Mouse (Mus musculus): ENCODE measurements around the gene Dbndd2. TPM values are rescaled to one million over a fixed set of nuclear protein-coding genes. Genes with fewer than 3 reads are reported as not detected.

The Dbndd2 gene
- total RNA-seq (2018; cell fraction: chromatin; rRNA removed), result 1 to 10 TPM; 1.2 to 7.3 (median 3.6) TPM
- total RNA-seq (2018; cell fraction: cytosol; rRNA removed), result 10 to 100 TPM; 12.6 to 37.1 (median 24.2) TPM
- 10 to 100 TPM in 4 of 26 experiments, 1 to 10 TPM in 21, under 1 TPM in 1; 0.87 to 14.7 (median 6.1) TPM for total RNA-seq (2018; cell fraction: nucleus; rRNA removed)
- polyA plus RNA-seq (2018), result 13.0 to 46.6 TPM (median 28.5 TPM) in 3 replicates

DNA sequence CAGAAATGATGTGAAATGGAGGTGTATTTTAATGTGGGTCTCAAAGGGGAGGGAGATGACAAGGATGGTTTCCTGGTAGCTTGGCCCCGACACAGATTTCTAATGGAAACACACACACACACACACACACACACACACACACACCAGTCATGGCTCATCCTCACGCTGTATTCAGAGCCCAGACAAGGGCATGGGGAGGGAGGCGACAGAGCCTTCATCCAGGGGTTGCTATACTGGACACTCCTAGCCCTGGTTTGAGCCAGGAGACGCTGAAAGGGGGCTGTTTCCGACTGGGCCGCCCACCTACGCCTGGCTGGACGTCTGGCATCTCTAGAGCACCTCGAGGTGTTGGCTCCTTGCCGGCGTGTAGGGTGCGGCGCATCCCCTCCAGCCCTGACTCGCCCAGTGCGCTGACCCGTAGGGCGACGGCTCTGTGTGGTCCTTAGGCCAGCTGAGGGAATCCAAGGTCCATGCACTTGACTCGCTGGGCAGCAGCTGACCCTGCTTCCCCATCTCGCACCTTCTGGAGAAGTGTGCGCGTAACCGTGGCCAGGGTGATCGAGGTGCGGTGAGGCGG lies at the start of gene Dbndd2:
Gene Dbndd2 (plus strand): TSS at position 426 of the 577 bp plus-strand sequence.
- Histone ChIP-seq H3K27ac (no peak within 1 kb of the TSS), H3K79me2 (ENCODE audit: inconsistent target) (no peaks in the 10 kb centered on the region)
- WGBS (ENCODE audit: missing documents), result 10% methylated on average over 24 of the region's 26 CpGs

DNA sequence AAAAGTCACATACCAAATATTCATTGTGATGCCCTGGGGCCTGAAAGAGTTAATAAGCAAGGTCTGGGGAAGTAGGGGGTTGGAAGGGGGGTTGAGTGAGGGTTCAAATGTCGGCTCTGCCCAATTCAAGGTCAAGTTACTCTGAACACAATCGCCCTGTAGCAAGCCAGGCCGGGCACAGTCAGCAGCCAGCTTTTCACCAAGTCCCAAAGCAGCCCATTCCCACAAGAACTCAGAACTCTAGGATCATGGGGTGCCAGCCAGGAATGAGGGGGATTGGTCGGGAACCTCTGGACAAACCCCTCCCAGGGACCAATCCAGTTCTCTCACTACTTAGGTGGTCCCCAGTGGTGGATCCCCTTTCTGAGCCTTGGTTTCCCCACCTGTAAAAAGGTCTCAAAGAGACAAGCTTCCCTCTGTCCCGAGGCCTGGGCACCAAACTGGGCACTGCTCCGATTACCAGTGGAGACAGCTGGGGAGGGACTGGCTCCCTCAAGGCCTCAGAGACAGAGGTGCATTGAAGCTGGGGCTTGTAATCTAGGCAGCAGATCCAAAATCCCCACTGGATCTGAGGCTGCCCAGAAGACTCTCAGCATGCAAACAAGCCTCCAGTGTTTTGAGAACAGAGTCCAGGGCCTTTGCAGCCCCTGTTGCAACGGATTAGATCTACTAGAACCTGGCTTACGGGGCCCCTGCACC lies 49.5 kb upstream of the Dbndd2 start:
- no peak overlapping the region for H3K4me3 ChIP-seq (ENCODE audit: inconsistent target)
- 69% methylated on average over 8 of the region's 8 CpGs for WGBS (ENCODE audit: missing documents)
- H3K79me2 ChIP-seq (ENCODE audit: inconsistent target), result peaks cover 100% of the 10 kb centered on the region
- no peak overlapping the region for H3K27ac ChIP-seq
- peaks cover 15% of the 10 kb centered on the region; the same call in 1 of the 2 replicates for H3K36me3 ChIP-seq (ENCODE audit: inconsistent target)

More for the DNA sequence above, at the start of gene Dbndd2:
- H3K36me3 ChIP-seq (ENCODE audit: inconsistent target), result peaks cover 14% of the 10 kb centered on the region
- peak within 1 kb of the TSS; percentile 42 for H3K4me3 ChIP-seq (ENCODE audit: inconsistent target)

DNA sequence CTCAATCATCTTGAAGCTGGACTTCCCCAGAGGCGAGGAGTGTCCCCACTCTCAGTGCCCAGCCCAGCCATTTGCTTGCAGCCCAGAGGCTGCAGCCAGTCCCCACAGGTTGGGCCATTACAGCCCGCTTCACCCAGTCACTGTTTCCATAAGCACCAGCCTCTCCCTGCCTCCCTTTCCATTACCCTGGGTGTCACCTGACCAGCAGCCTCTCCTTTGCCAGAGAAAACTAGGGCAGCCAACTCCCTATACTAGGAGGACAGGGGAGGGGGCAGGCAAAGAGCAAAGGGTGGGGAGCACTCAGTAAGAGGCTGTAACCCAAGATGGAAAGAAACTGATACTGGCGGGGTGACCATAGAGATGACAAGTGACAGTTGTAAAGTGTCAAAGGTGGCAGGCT lies 48.9 kb upstream of the Dbndd2 start:
- no peak overlapping the region for H3K4me3 ChIP-seq (ENCODE audit: inconsistent target)
- H3K79me2 ChIP-seq (ENCODE audit: inconsistent target), result peaks cover 100% of the 10 kb centered on the region
- WGBS (ENCODE audit: missing documents), result 85% methylated on average over 3 of the region's 3 CpGs
- H3K27ac ChIP-seq, result no peak overlapping the region
- H3K36me3 ChIP-seq (ENCODE audit: inconsistent target), result peaks cover 14% of the 10 kb centered on the region; the same call in 1 of the 2 replicates

DNA sequence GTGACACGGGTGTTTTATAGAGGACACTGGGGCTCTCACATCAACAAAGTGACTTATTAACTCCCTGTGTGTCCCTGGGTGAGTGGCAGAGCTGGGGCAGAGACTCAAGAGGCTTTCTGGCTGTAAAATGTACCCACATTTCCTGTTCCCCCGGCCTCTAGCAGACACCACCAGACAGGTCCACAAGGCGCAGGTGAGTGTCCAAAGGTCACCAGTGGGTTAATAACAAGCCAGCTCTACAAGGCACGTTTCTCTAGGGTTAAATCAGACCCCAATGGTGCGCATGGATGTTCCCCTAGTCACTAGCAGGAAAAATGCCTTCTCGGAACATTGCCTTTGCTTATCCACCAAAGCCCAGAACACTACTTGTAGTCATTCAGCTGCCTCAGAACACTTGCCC lies 48.2 kb upstream of the Dbndd2 start:
- Histone ChIP-seq H3K4me3 (ENCODE audit: inconsistent target) (no peak overlapping the region), H3K79me2 (ENCODE audit: inconsistent target) (peaks cover 100% of the 10 kb centered on the region), H3K36me3 (ENCODE audit: inconsistent target) (peaks cover 14% of the 10 kb centered on the region; the same call in 1 of the 2 replicates), H3K27ac (no peak overlapping the region)
- WGBS (ENCODE audit: missing documents), result 71% methylated on average over 6 of the region's 6 CpGs

DNA sequence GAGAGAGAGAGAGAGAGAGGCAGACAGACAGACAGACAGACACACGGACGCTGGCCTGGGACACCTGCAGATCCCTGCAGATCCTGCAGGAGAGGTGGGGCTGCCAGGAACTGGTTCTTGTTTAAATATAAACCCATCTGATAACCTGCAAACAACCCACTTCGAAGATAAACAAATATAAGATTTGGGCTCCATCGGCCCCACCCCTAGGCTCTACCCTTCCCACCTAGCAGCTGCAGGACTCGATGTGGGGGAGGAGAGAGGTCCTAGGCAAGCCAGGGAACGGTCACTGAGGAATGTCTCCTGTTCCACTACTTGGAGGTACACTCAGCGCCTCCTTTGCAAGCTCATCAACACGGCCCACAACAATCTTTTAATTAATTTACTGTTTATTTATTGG lies 47.6 kb upstream of the Dbndd2 start:
- H3K4me3 ChIP-seq (ENCODE audit: inconsistent target), result no peak overlapping the region
- 86% methylated on average over 4 of the region's 8 CpGs for WGBS (ENCODE audit: missing documents)
- H3K27ac ChIP-seq, result 0 out of 2 replicates have a peak overlapping the region, but pooled peaks have one; percentile 90
- H3K79me2 ChIP-seq (ENCODE audit: inconsistent target), result peaks cover 96% of the 10 kb centered on the region
- peaks cover 14% of the 10 kb centered on the region; the same call in 1 of the 2 replicates for H3K36me3 ChIP-seq (ENCODE audit: inconsistent target)

DNA sequence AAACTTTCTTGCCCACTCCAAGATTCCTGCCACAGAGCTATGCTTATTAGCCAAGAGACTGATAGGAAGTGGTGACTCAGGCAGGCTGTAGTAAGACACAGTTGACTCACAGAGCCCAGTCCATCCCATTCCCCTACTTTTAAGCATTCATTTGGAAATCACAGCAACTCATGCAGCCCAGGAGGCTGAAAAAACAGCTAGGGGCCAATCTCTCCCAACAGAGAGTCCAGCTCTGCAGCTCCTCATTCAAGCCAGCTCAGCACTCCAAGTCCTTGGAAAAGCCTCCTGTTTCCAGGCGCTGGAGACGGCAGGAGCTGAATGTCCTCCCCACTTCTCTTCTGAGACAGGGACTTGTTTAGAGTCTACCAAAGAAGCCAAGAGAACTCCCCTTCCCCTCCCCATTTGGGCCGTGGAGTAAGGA lies 46.9 kb upstream of the Dbndd2 start:
- peak overlapping the region; percentile 90 for H3K27ac ChIP-seq
- peaks cover 6% of the 10 kb centered on the region; the same call in 1 of the 2 replicates for H3K36me3 ChIP-seq (ENCODE audit: inconsistent target)
- peaks cover 89% of the 10 kb centered on the region for H3K79me2 ChIP-seq (ENCODE audit: inconsistent target)
- no peak overlapping the region for H3K4me3 ChIP-seq (ENCODE audit: inconsistent target)
- 90% methylated on average over 3 of the region's 3 CpGs for WGBS (ENCODE audit: missing documents)

DNA sequence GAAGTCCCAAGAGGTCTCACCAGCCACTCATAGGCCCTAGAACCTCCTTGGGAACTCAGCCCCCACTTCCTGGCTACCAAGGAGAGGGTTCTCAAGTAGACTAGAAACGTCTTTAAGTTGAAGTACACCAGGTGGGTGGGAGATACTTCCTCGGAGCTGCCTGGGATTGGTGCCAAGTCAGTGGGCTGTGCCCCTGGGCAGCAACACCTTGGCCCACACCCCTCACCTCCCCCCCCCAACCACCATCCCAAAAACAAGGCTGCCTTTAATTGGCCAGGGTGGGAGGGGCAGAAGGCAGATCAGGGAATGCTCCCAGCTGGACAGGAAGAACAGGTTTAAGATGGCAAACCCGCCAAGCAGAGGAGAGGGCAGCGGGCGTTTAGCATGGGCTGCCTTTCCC lies 45.6 kb upstream of the Dbndd2 start:
- H3K36me3 ChIP-seq (ENCODE audit: inconsistent target), result no peaks in the 10 kb centered on the region
- peak overlapping the region; percentile 90 for H3K27ac ChIP-seq
- WGBS (ENCODE audit: missing documents), result 62% methylated on average over 5 of the region's 5 CpGs
- peak overlapping the region; percentile 93 for H3K4me3 ChIP-seq (ENCODE audit: inconsistent target)
- H3K79me2 ChIP-seq (ENCODE audit: inconsistent target), result peaks cover 76% of the 10 kb centered on the region

DNA sequence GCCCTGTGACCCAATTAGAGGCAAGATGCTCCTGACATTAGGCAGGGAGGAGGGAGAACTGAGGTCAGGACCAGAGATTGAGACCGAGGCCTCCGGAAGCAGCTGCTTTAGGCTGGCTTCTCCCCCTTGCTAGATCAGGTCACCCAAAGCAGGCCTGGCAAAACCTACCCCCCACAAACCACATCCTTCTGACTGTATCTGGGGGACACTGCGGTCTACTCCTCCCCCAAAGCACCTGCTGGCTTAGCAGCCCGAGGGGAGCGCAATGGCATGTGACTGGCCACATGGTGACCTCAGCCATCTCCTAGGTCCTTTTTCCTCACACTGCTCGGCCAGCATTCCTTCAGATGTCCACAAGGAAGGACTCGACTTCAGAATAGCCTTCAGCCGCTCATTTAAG lies 44.8 kb upstream of the Dbndd2 start:
- H3K27ac ChIP-seq, result peak overlapping the region; percentile 90
- WGBS (ENCODE audit: missing documents), result 0% methylated on average over 7 of the region's 8 CpGs
- peaks cover 67% of the 10 kb centered on the region for H3K79me2 ChIP-seq (ENCODE audit: inconsistent target)
- no peaks in the 10 kb centered on the region for H3K36me3 ChIP-seq (ENCODE audit: inconsistent target)
- peak overlapping the region; percentile 93 for H3K4me3 ChIP-seq (ENCODE audit: inconsistent target)

DNA sequence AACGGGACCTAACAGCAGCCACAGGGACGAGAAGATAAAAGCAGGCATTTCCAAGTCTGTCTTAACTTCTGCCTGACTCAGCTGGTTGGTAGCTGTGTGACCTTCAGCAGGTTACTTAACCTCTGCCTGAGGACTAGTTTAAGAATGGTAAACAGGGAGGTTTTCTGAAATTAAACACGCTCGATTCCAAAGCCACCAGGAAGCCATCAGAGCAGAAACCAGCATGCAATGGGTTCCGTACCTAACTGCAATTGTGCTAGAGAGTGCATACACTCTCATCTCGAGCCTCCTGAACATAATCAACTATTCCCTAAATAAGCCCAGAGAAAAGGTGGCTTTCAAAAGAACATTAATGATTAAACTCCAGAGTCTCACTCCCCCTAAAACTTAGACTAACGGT lies 44.2 kb upstream of the Dbndd2 start:
- no peaks in the 10 kb centered on the region for H3K36me3 ChIP-seq (ENCODE audit: inconsistent target)
- 23% methylated on average over 7 of the region's 7 CpGs for WGBS (ENCODE audit: missing documents)
- peak overlapping the region; percentile 93 for H3K4me3 ChIP-seq (ENCODE audit: inconsistent target)
- H3K79me2 ChIP-seq (ENCODE audit: inconsistent target), result peaks cover 62% of the 10 kb centered on the region
- H3K27ac ChIP-seq, result peak overlapping the region; percentile 90

DNA sequence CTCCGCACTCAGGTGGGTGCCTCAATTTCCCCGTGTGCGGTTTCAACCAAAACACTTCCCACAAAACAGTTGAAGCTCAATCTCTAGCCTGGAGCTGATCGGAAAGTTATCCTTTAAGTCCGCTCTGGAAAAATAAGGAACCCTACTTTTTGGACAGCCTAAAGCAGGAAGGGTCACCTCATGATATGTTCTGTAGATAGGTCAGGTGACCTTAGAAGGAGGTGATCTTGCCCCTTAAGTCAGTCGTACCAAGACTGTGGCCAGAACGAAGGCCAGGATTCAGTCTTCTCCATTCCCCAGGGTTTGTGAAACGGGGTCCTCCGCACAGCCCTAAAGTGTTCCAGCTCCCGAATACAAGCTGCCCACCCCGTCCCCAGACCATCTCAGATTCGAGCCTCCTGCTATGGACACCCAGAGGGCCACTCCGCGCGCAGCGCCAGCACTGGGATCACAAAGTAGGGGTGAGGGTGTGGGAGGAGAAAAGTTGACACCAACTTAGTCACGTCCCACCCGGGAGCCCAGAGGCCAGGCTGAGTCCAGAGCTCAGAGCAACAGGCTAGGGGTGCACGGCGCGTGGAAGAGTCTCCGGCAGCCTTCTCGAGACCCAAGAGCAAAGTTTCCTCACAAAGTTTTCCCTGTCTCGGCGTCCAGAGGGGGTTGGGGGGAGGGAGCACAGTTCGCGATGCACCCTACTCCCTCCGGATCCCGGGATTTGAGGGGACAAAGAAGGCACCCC lies 43.4 kb upstream of the Dbndd2 start:
- Histone ChIP-seq H3K36me3 (ENCODE audit: inconsistent target) (no peaks in the 10 kb centered on the region), H3K4me3 (ENCODE audit: inconsistent target) (peak overlapping the region; percentile 93), H3K27ac (peak overlapping the region; percentile 90), H3K79me2 (ENCODE audit: inconsistent target) (peaks cover 54% of the 10 kb centered on the region)
- WGBS (ENCODE audit: missing documents), result 9% methylated on average over 29 of the region's 29 CpGs

DNA sequence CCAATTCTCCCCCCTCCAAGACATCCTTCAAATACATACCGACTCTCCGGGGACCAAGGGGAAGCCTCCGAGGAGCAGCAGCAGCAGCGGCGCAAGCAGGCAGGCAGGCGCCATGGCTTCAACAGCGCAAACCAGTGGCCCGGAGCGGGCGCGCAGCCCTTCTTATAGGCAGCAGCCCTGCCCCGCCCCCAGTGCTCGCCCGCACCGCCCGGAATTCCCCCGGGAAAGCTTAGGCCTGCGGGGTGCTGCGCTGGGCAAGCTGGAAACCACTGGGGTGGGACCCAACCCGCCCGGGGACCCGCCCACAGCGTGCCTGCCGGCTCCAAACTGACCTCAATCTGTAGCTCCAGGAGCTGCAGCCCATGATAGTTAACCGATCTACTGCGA lies 42.9 kb upstream of the Dbndd2 start:
- WGBS (ENCODE audit: missing documents), result 2% methylated on average over 26 of the region's 26 CpGs
- Histone ChIP-seq H3K36me3 (ENCODE audit: inconsistent target) (no peaks in the 10 kb centered on the region), H3K4me3 (ENCODE audit: inconsistent target) (peak overlapping the region; percentile 93), H3K27ac (peak overlapping the region; percentile 90), H3K79me2 (ENCODE audit: inconsistent target) (peaks cover 49% of the 10 kb centered on the region)

DNA sequence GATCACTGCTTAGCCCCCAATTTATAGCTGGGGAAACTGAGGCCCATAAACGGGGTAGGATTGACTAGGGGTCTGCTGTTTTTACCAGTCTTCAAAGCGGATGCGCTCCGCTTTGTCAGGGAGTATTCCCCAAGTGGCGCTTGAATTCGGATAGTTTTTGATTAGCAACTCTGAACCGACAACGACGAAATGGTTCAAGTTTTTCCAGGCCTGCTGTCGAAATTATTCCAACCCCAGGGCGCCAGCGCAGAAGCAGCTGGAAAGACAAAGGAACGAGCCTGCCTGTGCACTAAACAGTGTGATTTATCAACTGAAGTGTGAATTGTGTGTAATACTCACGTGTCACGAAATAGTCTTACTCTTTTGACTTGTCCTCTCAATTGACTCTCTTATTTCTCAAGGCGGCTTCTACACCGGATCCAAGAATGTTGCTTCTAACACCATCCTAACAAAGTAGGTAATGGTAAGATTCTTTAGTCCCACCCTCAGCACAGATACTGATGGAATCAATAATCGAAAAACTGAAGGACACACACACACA lies 42.4 kb upstream of the Dbndd2 start, which contains the start of gene Sdc4:
Gene Sdc4 (minus strand): TSS at position 428 of the 541 bp plus-strand sequence.
- H3K79me2 ChIP-seq (ENCODE audit: inconsistent target), result peaks cover 44% of the 10 kb centered on the region
- H3K27ac ChIP-seq, result peak within 1 kb of the TSS; percentile 90
- no peaks in the 10 kb centered on the region for H3K36me3 ChIP-seq (ENCODE audit: inconsistent target)
- peak within 1 kb of the TSS; percentile 93 for H3K4me3 ChIP-seq (ENCODE audit: inconsistent target)
- 33% methylated on average over 18 of the region's 18 CpGs for WGBS (ENCODE audit: missing documents)

DNA sequence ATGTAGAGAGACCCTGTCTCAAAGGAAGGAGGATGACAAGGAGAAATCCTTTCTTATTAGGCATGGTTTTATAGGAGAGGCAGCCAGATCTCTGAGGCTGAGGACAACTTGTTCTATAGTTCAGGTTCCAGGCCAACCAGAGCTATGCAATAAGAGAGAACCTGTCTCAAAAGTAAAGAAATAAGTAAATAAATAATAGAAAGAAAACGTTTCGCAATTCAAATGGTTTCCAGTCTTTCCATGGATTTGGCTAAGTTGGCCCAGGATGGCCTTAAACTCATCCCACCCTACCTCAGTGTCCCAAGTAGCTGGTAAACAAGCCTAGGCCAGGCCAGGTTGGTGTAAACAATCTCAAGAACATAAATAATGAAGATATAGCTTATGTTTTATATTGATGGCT lies 41.2 kb upstream of the Dbndd2 start:
- H3K4me3 ChIP-seq (ENCODE audit: inconsistent target), result no peak overlapping the region
- peaks cover 32% of the 10 kb centered on the region for H3K79me2 ChIP-seq (ENCODE audit: inconsistent target)
- no peaks in the 10 kb centered on the region for H3K36me3 ChIP-seq (ENCODE audit: inconsistent target)
- WGBS (ENCODE audit: missing documents), result 79% methylated on average over 2 of the region's 2 CpGs
- no peak overlapping the region for H3K27ac ChIP-seq

DNA sequence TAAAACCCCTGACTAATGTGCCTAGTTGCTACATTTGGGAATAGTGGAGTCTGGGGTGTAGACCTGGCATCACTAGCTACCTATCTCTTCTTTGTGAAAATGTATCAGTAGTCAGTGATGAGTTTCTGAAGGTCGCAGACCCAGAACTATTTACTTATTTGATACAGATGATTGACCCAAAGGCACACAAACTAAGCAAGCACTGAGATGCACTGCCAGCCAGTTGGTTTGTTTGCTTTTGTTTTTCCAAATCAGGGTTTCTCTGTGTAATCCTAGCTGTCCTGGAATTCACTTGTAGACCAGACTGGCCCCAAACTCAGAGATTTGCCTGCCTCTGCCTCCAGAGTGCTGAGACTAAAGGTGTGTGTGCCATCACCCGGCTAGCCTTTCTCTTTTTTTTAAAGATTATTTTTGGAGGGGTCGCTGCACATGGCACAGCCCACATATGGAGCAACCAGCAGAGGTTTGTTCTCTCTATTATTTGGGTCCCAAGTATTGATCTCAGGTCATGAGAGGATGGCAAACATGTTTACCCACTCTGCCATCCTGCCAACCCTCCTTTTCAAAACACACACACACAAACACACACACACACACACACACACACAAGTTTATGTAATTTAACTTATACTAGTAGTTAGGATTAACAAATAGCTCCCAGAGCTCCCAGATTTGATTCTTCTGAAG lies 40.4 kb upstream of the Dbndd2 start:
- no peaks in the 10 kb centered on the region for H3K36me3 ChIP-seq (ENCODE audit: inconsistent target)
- 87% methylated on average over 3 of the region's 3 CpGs for WGBS (ENCODE audit: missing documents)

More for the DNA sequence above, 40.4 kb upstream of the Dbndd2 start:
- Histone ChIP-seq H3K27ac (no peak overlapping the region), H3K79me2 (ENCODE audit: inconsistent target) (peaks cover 24% of the 10 kb centered on the region), H3K4me3 (ENCODE audit: inconsistent target) (no peak overlapping the region)
